Mouse (Mus musculus) telencephalon, adult 2 months (tissue): ENCODE data around the gene Ptch2.

Source experiments
- DNase-seq: peaks from one replicate; pipeline ENCODE4 v3.0.0-alpha.2; 2011; ENCODE audit warnings: low read depth, low spot score

Ptch2 gene

DNA sequence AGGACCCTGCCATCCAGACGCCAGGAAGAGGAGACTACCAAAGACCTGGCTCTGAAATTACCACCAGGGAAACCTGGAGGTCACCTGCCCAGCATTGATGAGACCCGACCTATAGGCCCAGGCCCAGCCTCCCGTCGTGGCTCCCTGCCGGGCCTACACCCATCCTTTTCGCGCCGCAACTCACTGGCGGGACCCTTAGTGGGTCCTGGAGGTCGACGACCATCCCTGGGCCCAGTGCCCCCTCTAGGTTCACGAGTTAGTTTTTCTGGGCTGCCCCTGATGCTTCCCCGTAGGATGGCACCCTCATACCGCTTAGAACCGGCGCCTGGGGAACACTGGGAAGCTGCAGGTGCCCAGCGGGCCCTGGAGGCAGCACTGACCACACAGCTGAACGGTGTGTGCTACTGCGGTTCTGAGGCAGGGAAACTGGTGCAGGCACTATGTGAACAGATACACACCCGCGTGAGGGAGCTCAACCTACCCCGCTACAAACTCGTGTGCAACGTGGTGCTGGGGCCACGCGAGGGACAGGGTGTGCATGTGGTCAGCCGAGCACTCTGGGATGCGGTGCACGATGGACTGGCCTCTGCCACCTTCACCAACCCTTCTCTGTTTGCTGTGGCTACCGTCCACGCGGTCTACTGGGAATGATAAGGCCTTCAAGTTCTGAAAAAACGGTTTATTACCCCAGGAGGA is 32.3 kb downstream of the Ptch2 start:
- no peak for DNase-seq

DNA sequence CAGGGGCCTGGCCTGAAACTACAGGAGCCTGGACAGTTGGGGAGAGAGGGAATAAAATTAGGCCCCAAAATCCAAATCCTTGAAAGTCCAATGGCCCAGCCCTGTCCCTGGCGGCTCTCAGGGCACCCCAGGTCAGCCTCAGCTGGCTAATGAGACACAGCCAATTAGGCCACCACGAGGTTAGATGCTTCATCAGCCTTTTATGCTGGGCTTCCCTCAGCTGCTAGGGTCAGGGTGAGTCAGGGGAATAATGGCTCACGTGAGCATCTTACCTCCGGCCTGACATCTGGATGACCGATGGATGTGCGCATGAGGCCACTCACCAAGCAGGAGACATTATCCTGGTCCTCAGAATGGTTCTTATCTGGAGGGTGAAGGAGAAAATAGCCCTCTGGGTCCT is 34.9 kb downstream of the Ptch2 start:
- no peak for DNase-seq

DNA sequence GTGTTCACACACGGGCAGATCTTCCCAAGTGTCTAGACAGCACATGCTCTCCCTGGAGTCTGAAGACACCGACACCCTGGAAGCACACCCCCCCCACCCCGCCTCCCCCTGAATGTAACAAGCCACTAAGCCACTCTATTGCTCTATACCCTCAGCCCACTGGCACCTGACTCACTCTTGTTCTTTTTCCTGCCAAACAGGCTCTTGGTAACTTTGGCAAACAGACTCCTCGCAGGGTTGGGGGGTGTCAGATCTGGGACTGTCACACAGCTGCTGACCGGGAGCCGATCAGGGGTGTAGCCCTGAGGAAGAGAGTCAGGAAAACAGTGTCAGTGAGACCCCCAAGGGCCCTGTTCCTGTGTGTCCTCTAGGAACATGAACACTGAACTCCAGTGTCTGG is 35.3 kb downstream of the Ptch2 start:
- DNase-seq = no peak

DNA sequence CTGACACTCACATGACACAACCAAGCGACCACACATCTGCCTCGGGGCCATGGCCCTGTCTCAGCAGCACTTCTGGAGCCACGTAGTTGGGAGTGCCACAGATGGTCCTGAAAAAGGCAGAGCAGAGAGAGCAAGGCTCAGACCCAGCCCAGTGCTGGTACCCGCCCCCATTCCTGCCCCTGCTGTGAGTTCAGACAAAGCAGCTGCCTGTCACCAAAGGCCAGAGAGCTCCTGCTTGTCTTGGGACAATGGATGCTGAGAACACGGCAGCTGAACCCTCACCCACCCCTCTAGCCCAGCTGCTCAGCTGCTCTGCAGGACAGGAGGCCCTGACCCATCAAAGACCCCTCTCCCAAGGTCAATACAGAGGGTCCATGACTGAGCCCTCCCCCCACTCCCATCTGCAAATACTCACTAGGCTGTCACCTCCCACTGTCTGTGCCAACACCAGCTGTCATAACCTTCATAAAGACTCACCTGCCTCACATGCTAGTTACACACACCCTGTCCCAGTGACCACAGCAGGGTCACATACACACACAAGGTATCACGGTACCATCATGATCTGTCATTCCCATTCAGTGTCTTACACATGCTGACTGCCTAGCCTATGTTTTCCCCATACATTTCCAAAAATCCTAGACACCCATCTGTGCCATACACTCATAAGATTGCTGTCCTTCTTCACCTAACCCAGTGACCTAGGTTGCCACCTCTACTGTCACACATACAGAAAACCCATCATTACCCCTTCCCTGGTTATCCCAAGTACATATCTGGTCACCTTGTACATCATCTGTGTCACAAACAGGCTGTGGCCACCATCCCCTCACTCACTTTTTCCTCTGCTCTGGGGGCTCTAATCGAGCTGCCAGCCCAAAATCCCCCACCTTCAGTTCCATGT is 36.3 kb downstream of the Ptch2 start:
- DNase-seq = no peak

DNA sequence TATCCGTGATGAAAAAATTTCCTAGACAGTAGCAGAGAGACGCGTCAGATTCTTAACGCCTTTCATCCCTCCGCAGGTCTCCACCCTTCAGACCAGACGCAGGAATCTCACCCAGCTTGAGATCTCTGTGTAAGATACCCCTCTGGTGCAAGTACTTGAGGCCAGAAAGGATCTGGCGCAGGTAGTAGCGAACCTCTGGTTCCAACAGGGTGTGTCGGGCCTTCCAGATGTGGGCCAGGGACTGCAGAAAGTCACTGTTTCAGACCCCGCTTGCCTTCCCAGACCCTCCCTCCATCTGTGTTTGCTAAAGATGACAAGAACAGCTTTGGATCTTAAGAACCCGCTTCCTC is 36.9 kb downstream of the Ptch2 start:
- no peak for DNase-seq

DNA sequence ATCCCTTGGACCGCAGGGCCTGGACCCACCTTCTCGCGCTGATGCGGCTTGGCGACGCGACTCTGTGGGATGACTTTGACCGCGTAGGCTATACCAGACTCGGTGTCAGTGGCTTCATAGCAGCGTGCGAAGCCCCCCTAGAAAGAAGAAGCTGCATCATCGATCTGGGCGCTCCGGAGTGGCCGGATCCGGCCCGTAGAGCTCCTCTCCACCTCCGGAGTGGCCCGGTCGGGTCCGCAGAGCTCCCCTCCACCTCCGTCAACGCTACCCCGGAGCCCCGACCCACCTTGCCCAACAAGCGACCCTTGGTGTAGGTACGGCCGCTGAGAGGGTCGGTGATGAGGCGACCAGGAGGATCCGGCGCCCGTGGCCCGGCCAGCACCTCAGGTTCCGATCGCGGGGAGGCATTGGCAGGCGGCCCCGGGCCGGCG is 37.5 kb downstream of the Ptch2 start:
- DNase-seq = no peak

DNA sequence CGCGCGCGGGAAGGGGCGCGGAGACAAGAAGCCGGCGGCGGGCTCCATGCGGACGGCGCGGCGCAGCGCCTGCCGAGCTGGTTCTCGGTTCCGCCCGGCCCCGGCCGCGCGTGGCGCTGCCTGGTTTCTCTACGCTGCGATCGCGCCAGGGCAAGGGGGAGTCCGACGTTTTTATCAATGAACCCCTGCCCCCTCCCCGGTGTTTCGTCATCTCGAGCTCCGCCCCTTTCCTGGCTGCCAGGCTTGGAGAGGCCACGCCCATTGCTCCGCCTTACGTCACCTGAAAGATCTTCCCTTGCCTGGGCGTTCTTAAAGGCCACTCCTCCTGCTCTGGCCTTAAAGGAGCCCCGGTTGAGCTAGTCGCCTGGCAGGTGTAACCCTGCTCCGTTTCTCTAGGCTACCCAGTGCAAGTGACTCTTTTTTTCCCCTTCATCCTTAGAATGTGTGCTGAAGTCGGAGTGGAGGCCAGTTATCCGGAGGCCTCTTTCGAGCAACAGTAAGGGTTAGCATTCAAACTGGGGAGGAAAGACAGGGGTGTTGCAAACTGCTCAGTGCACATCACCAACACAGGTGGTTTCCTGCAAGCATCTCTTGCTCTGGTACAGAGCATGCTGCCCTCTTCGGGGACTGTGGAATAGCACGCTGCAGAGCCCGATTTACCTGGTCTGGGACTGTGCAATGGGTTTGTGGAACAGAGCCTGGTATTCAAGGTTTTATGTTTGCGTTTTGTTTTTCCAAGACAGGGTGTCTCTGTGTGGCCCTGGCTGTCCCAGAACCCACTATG is 38.1 kb downstream of the Ptch2 start, which contains the start of gene Plk3:
Gene Plk3 (minus strand): TSS at position 147 of the 784 bp plus-strand sequence.
- peak; percentile 95 for DNase-seq

DNA sequence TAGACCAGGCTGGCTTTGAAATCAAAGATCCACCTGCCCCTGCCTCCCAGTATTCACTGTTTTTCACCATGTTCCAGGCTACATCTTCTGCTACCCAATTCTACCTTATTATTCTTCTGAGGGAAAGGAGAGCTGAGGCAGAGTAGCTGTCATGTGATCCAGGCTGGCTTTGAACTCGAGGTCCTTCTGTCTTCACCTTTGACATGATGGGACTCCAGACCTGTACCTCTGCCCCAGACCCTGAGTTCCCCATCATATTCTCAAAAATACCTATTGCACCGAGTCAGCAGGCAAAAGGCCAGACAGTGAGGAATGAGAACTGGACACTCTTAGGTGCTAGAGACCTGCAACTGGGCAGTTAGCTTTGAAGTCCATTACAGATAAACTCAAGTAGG is 38.7 kb downstream of the Ptch2 start:
- no peak for DNase-seq

DNA sequence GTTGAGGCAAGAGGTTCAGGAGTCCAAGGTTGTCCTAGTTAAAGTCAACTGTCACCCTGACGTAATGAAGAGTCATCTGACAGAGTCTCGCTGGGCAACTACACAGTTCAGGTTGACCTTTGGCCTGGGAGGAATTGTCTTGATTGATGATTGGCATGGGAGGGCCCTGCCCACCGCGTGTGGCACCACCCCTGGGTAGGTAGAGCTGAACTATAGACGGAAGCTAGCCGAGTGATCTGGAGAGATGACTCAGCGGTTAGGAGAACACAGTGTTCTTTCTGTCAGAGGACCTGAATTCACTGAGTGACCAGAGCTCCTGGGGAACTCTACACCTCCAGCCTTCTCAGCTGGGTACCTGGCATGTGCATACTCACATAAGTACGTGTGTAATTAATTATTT is 40.2 kb downstream of the Ptch2 start:
- no peak for DNase-seq

DNA sequence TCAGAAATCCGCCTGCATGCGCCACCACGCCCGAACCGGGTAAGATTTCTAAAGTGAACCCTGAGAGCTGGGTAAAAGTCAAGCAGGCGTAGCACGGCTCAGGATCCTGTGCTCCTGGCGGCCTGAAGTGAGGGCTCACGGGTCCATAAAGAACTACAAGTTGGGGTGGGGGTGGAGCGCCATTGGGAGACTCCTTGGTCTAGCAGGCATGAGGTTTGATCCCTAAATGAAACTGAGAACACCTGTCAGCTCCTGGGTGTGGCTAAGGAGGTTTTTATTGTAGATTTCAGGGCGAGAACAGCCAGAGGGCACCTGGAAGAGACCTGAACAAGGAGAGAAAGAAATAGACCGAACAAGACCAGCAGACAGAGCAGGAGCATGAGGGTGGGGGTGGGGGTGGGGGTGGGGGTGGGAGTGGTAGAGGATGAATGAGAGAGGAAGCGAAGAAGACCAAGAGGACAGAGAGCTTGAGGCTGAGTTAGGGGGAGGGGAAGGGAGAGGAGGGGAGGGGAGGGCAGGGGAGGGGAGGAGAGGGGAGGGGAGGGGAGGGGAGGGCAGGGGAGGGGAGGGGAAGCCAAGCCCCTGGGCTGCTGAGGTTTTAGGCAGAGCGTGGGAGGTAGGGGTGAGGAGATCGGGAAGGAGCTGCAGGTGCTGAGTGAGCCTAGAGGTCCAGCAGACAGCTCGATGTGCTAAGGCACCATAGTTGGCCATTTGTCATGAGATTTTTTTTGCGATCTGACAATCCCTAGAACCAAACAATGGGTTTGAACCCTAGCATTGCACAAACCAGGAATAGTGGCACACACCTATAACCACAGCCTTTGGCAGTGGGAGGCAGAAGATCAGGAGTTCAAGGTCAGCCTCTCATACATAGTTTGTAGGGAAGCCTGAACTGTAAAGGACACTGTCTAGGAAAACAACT is 42.7 kb downstream of the Ptch2 start:
- no peak for DNase-seq

DNA sequence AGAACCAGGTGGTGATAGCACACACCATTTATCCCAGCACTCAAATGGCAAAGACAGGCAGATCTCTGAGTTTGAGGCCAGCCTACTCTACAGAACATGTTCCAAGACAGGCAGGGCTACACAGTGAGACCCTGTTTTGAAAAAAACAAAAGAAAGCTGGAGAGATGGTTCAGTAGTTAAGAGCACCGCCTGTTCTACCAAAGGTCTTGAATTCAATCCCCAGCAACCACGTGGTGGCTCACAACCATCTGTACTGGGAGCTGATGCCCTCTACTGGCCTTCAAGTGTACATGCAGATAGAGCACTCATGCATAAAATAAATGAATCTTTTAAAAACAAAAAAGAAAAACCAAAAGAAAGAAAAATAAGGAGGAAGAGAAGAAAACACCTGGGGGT is 43.3 kb downstream of the Ptch2 start:
- no peak for DNase-seq

DNA sequence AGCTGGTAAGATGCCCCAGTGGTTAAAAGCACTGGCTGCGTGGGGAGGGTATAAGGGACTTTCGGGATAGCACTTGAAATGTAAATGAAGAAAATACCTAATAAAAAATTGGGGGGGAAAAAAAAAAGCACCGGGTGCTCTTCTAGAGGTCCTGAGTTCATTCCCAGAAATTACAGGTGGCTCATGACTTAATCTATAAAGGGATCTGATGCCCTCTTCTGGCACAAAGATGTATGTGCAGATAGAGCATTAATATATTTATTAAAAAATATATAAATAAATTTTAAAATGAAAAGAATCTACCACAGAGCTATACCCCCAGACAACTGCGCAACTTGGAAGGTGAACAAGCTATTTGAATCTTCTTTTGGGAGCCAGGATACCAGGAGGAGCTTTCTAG is 44.7 kb downstream of the Ptch2 start:
- no peak for DNase-seq

DNA sequence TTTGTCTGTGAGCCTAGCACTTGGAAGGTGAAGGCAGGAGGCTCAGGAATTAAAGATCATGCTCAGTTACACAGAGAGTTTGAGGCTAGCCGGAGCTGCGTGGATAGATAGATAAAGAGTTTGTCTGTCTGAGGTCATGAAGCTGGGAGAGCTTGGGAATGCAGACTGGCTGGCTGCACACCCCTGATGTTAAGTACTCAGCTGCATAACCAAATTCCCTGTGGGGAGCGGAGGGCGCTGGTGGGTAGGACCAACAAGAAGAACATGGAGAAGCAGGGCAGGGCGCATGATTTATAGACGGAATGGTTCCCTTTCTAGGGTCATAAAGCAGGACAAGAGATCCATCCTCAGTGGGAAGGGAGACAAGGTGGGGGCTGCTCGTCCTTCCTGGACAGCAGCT is 47.1 kb downstream of the Ptch2 start:
- no peak for DNase-seq

DNA sequence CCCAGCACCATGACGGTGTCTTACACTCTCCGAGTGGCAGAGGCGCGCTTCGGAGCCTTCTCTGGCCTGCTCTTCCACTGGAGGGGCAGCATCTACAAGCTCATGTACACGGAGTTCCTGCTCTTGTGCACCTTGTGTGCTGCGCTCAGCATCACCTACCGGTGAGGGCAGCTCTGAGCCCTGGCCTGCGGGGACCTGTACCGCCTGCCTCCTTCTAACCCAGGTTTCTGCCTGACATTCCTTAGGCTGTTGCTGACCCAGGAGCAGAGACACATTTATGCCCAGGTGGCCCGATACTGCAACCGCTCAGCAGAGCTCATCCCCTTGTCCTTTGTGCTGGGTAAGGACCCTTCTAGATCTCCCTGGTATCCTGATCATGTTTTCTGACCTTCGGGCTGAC is 49.4 kb downstream of the Ptch2 start:
- no peak for DNase-seq

DNA sequence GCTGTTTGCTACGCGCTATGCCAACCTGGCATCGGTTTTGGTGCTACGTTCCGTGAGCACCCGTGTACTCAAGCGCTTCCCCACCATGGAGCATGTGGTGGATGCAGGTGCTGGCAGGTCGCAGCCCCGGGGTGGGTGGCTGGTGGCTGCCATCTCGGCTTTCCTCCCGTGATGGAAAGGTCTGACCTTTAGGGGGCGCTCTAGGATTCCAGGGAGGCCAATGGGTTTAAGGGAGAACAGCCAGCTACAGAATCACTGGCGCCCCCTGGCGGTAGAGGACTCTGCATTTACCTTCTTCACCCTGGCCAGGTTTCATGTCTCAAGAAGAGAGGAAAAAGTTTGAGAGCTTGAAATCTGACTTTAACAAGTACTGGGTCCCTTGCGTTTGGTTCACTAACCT is 50.3 kb downstream of the Ptch2 start:
- no peak for DNase-seq

DNA sequence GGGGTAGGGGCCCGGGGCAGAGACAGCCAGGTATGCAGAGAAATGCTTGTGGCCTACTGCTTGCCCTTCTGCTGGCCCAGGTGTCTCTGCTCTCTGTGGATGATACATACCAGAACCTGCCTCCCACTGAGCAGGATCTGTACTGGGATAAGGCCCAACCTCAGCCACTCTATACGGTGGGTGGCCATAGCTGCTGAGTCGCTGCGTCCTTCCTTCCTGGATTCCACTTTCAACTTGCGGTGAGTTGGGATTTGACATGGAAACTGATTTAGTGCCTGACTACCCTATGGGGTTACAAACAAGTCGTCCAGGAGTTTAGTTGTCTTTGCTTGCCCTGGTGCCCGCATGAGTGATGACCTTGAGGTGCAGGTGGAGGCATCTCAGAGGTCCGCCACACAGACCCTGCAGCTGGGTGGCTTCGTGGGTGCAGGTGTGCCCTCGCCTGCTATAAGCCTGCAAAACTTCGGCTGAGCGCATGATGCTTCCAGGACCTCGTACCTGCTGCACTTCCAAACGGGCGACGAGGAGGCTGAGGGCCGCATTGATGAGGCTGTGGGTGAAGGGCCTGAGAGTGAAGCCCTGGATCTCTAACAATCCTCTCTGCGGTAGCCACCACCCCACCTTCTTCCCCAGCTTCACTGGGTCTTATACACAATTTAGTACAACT is 52.3 kb downstream of the Ptch2 start:
- no peak for DNase-seq

DNA sequence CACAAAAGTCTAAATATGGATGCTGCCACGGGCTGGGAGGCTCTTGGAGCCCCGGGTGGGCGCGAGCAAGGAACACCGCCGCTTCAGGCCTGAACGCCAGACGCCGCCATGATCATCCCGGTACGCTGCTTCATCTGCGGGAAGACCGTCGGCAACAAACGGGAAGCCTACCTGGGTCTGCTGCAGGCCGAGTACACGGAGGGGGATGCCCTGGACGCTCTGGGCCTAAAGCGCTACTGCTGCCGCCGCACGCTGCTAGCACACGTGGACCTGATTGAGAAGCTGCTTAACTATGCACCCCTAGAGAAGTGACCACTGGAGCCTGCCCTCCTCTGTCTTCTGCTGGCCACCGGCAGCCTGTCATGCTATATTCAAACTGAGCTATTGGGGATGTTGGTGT is 52.9 kb downstream of the Ptch2 start:
- DNase-seq = no peak

DNA sequence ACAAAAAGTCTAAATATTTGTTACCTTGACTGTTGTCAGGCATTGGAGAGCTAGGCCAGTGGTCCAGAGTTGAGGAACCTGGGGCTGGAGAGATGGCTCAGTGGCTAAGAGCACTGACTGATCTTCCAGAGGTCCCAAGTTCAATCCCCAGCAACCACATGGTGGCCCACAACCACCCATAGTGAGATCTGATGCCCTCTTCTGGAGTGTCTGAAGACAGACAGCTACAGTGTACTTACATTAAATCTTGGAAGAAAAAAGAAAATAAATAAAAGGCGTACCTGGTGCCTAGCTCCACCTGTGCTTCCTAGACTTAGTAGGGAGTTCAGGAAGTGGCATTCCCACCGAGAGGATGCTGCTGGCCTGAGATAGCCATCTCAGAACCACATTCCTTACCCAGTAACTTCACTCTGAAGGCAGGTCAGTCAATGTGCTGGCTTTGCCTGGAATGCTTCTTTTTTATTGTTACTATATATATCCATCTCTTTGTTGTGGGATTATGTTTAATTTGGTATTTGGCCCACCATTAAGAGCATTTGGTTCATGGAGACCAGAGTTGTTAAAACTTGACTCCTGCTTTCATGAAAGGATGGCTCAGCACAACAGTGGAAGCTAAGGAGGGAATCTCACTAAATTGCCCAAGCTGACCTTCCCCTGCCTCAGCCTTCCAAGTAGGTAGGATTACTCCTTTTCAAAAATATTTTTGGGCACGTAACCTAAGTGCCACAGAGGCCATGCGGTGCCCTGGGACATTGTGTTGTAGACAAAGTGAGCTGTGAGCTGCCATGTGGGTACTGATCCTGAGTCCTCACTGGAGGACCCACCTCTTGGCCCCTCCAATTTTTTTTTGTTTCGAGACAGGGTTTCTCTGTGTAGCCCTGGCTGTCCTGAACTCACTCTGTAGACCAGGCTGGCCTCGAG is 53.7 kb downstream of the Ptch2 start:
- DNase-seq = no peak

DNA sequence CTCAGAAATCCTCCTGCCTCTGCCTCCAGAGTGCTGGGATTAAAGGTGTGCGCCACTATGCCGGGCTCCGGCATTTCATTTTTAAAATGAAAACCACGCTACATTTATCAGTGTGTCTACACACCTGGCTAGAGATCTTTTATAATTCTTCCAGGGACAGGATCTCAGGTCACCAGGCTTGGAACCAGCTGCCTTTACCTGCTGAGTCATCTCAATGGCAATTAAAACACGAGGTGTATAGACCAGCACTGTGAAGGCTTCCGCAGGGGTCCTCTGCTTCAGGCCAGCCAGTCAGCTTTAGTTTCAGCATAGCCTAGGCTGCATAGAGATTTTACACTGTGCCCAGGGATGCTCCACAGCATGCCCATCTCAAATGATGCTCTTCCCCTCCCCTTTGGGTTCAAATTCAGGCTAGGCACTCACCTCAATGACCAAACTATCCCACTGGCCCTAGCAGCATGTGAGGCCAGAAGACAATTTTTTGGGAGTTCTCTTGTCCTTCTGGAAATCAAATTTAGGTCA is 54.4 kb downstream of the Ptch2 start:
- no peak for DNase-seq
